Mouse (Mus musculus): Measurements from ENCODE around the gene Cxcr4.

GRCm38 (mm10) chr1:128542555-128542954 is 49.5 kb downstream of the Cxcr4 start:
- no peak for TF ChIP-seq CTCF (IDR thresholded peaks at IDR 0.05; ENCODE audit: low read depth, low read length)
- TF ChIP-seq TAL1 (conservative IDR thresholded peaks at IDR 0.05; ENCODE audit: low read depth, low read length) = no peak
- TF ChIP-seq POLR2AphosphoS5 (IDR thresholded peaks at IDR 0.05; ENCODE audit: insufficient replicate concordance, low read depth, low read length) = no peak
- TF ChIP-seq GATA1 (IDR thresholded peaks at IDR 0.05; ENCODE audit: borderline replicate concordance, low read length) = no peak
- no peak for TF ChIP-seq GATA2 (IDR thresholded peaks at IDR 0.05; ENCODE audit: borderline replicate concordance, low read depth, low read length)
